Mouse (Mus musculus): ENCODE results near the gene Klrb1b.

DNA sequence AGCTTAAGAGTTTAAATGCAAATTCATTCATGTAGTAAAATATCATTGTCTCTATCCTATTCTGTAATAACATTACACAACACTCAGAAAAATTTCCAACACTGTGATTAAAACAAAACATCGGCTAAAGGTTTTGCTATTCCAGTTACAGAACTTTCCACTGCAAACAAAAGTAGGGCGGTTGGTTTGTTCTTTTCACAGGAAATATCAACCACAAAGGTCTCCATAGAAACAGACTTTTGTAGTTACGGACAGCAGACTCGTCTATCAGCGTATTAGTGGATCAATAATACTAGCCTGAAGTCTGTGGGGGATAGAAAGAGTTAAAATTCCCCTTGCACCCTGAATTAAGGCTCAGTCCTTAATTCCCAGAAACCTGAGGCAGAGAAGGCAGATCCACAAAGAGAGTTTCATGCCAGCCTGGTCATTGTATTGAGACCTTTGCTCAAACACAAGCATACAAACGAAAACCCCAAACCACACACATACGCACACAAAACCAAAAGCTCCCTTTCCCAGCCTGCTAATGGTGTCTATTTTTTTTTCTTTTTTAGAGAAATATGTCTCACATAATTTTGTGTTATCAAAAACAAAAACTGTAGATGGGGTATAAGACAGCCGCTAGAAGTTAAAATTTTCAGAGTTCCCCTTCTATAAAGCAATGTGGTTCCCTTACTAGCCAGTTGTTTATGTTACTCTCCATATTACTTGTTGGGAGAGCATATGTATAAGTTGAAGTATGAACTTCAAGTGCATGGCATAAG lies 10.2 kb upstream of the Klrb1b start:
- TF ChIP-seq GATA1 (IDR thresholded peaks at IDR 0.05; ENCODE audit: borderline replicate concordance, low read length) (no peak), FLI1 (IDR thresholded peaks at IDR 0.05; ENCODE audit: low read length) (no peak)

Data from megakaryocyte, embryonic 14.5 days (primary cell).